Mouse (Mus musculus) intestine, postnatal 0 days (tissue): ENCODE results near the gene Heatr9. TPM values are rescaled to one million over a fixed set of nuclear protein-coding genes. Genes with fewer than 3 reads are reported as not detected.

Experiments
- ATAC-seq: fragments of 200-750 bp; cut with Nextera tagmentation; 2 replicates; pipeline ENCODE4 v1.8.0; 2017; ENCODE audit warnings: mild to moderate bottlenecking, moderate TSS enrichment, moderate library complexity
- H3K27ac ChIP-seq: fragments of 300-500 bp; sonication (generic); 2 replicates; pipeline ENCODE4 v1.5.1; 2014; ENCODE audit warnings: mild to moderate bottlenecking, low read depth, low read length, moderate library complexity
- H3K27me3 ChIP-seq: fragments of 300-500 bp; sonication (generic); replicated peaks from 2 replicates; pipeline ENCODE4 v1.6.1; 2014; ENCODE audit warnings: low read length, mixed read lengths; ENCODE audit not compliant: control insufficient read depth, insufficient read depth
- H3K36me3 ChIP-seq: fragments of 300-500 bp; sonication (generic); 2 replicates; pipeline ENCODE4 v1.6.1; 2014; ENCODE audit warnings: mild to moderate bottlenecking, moderate library complexity; ENCODE audit not compliant: control insufficient read depth, insufficient read depth
- H3K4me1 ChIP-seq: fragments of 300-500 bp; sonication (generic); replicated peaks from 2 replicates; pipeline ENCODE4 v1.6.1; 2014; ENCODE audit warnings: antibody characterized with exemption, low read length, mixed read lengths; ENCODE audit not compliant: control insufficient read depth, insufficient read depth
- H3K4me2 ChIP-seq: fragments of 300-500 bp; sonication (generic); replicated peaks from 2 replicates; pipeline ENCODE4 v1.6.1; 2014; ENCODE audit warnings: low read depth, mild to moderate bottlenecking, moderate library complexity
- H3K4me3 ChIP-seq: fragments of 300-500 bp; sonication (generic); 2 replicates; pipeline ENCODE4 v1.5.1; 2014; ENCODE audit warnings: low read depth, low read length
- H3K9ac ChIP-seq: fragments of 300-500 bp; sonication (generic); 2 replicates; pipeline ENCODE4 v1.6.1; 2014; ENCODE audit warnings: mild to moderate bottlenecking, low read depth, low read length
- H3K9me3 ChIP-seq: fragments of 300-500 bp; sonication (generic); 2 replicates; pipeline ENCODE4 v1.6.1; 2016; ENCODE audit warnings: mixed run types; ENCODE audit not compliant: control insufficient read depth
- CTCF ChIP-seq: sonication (generic); IDR thresholded peaks from 2 replicates; pipeline ENCODE4 v1.5.1; 2016; ENCODE audit warnings: low read depth, mild to moderate bottlenecking, control low read depth, antibody characterized with exemption, moderate library complexity
- WGBS: fragments of 180-500 bp; shearing (Covaris S2); extraction: QIAGEN DNeasy Blood & Tissue Kit; methylation state at CpG from one replicate; pipeline ENCODE4 v1.1.7; 2014; 5-methylcytosine and 5-hydroxymethylcytosine counted together
- polyA plus RNA-seq: library from polyadenylated mRNA; unstranded; fragments of >200 nt; fragmentation: Nextera tagmentation; extraction: Ambion mirVana; gene quantifications from 2 replicates; pipeline ENCODE4 v1.2.1, GENCODE M21; 2015

Heatr9 gene
- polyA plus RNA-seq, 1 experiment from 2014 or later, result not detected

GRCm38 (mm10) chr11:83550186-83550632 is 28.2 kb upstream of the Heatr9 start:
- Histone ChIP-seq H3K4me3 (no peak overlapping the region), H3K4me2 (no peak overlapping the region), H3K9ac (no peak overlapping the region), H3K9me3 (no peaks in the 10 kb centered on the region), H3K27me3 (no peaks in the 10 kb centered on the region), H3K4me1 (no peaks in the 10 kb centered on the region), H3K27ac (no peak overlapping the region), H3K36me3 (no peaks in the 10 kb centered on the region)
- TF ChIP-seq CTCF, result no peak
- no peak for ATAC-seq
- 79% methylated on average over 5 of the region's 5 CpGs for WGBS

- Histone ChIP-seq H3K27me3 (no peaks in the 10 kb centered on the region), H3K4me2 (no peak overlapping the region), H3K4me1 (no peaks in the 10 kb centered on the region), H3K36me3 (no peaks in the 10 kb centered on the region), H3K9me3 (no peaks in the 10 kb centered on the region), H3K4me3 (no peak overlapping the region), H3K27ac (no peak overlapping the region), H3K9ac (no peak overlapping the region)
- ATAC-seq, result no peak
- 58% methylated on average over 3 of the region's 3 CpGs for whole genome bisulfite sequencing
- no peak for TF ChIP-seq CTCF
Observed at GRCm38 (mm10) chr11:83544214-83544613, 22.2 kb upstream of the Heatr9 start.

- Histone ChIP-seq H3K4me1 (no peaks in the 10 kb centered on the region), H3K27me3 (no peaks in the 10 kb centered on the region), H3K9me3 (no peaks in the 10 kb centered on the region), H3K4me3 (no peak overlapping the region), H3K4me2 (no peak overlapping the region), H3K36me3 (no peaks in the 10 kb centered on the region), H3K9ac (no peak overlapping the region), H3K27ac (no peak overlapping the region)
- TF ChIP-seq CTCF, result no peak
- no peak for ATAC-seq
- 79% methylated on average over 3 of the region's 3 CpGs for WGBS
Observed at GRCm38 (mm10) chr11:83541415-83541814, 19.4 kb upstream of the Heatr9 start.

- no peak for TF ChIP-seq CTCF
- H3K9ac ChIP-seq, result no peak overlapping the region
- 78% methylated on average over 2 of the region's 2 CpGs for WGBS
- no peaks in the 10 kb centered on the region for H3K9me3 ChIP-seq
- ATAC-seq, result 0 out of 2 replicates have a peak, but pooled peaks have one; percentile 28
- H3K4me3 ChIP-seq, result no peak overlapping the region
- no peaks in the 10 kb centered on the region for H3K4me1 ChIP-seq
- no peaks in the 10 kb centered on the region for H3K27me3 ChIP-seq
- no peak overlapping the region for H3K27ac ChIP-seq
- no peak overlapping the region for H3K4me2 ChIP-seq
- H3K36me3 ChIP-seq, result no peaks in the 10 kb centered on the region
Observed at GRCm38 (mm10) chr11:83540931-83541330, 19.0 kb upstream of the Heatr9 start.

DNA sequence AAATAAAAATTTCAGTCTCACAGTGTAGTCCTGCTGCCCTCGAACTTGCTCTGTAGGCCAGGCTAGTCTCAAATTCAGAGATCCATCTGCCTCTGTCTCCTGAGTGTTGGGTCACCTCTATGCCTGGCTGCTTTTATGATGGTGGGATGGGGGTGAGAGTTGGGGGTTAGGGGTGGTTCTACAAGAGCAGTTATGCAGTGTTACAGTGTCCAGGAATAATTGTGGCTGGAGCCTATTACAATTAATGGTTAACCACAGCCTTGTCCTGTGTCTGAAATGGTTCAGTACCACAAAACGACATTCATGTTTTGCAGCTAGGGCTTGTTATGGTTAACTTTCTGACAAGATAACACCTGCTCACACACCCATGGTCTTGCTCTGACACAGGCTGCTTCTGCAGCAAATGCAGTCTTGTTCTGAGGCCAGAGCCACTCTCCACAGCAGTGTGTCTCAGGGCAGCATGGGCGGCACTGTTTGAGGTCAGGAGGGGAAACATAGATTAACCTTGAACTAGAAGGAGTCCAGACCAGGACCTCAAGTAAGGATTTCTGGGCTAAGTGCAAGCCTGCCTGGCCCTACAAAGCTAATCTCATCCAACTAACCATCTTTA is 16.8 kb upstream of the Heatr9 start:
- H3K4me3 ChIP-seq, result no peak overlapping the region
- no peaks in the 10 kb centered on the region for H3K36me3 ChIP-seq
- no peaks in the 10 kb centered on the region for H3K27me3 ChIP-seq
- H3K4me2 ChIP-seq, result no peak overlapping the region
- no peaks in the 10 kb centered on the region for H3K4me1 ChIP-seq
- WGBS, result 48% methylated on average over 3 of the region's 3 CpGs
- H3K27ac ChIP-seq, result no peak overlapping the region
- no peak overlapping the region for H3K9ac ChIP-seq
- no peak for TF ChIP-seq CTCF
- no peaks in the 10 kb centered on the region for H3K9me3 ChIP-seq
- no peak for ATAC-seq

DNA sequence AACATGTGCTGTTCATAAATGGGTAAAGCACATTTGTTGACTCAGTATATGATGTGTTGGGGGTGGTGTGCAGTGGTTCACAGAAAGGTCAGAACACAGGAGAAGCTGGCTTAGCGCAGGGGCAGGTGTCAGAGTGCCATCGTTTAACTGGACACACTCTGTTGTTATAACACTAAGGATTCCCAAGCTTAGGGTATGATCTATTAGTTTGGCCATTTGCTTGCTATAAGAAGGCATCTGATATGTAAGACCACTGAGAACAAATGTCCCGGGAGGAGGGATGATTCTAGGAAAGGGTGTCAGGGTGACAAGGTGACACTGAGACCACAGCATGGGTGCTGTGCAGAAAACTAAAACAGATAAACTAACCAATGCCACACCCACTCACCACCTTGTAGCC is 14.9 kb upstream of the Heatr9 start:
- Histone ChIP-seq H3K4me2 (no peak overlapping the region), H3K27me3 (no peaks in the 10 kb centered on the region), H3K27ac (no peak overlapping the region), H3K9ac (no peak overlapping the region), H3K36me3 (no peaks in the 10 kb centered on the region), H3K4me1 (no peaks in the 10 kb centered on the region), H3K9me3 (no peaks in the 10 kb centered on the region), H3K4me3 (no peak overlapping the region)
- TF ChIP-seq CTCF, result no peak
- 67% methylated on average over 3 of the region's 3 CpGs for WGBS
- no peak for ATAC-seq
